Mouse (Mus musculus): ENCODE measurements at regions not wholly inside any gene's neighbourhood (a gene's known extent, or its start where the extent isn't known, plus 50 kb on each side); places are given as distances from the start of the nearest gene placed in this dataset.

DNA sequence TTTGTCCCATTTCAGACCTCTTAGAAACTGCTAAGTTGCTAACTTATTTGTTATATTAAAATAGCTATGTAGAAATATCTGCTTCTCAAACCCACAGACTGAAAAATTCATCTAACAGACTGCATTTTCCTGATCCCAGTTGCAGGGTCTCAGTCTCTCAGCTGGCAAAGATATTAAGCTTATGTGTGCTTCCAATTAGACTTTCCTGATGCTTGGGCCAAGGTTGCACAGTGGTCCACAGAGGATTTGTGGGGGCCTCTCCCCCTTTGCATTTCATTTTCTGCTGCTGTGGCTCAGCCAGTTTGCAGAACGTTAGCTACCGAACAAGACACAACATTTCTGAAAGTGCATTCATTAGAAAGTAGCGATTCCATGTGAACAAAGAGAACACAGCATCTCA, 457.4 kb downstream of the Plcl1 start:
- Histone ChIP-seq H3K27ac (replicated peaks) (no peak overlapping the region), H3K4me1 (no peaks in the 10 kb centered on the region), H3K27me3 (no peaks in the 10 kb centered on the region), H3K36me3 (no peaks in the 10 kb centered on the region), H3K9ac (replicated peaks) (no peak overlapping the region), H3K9me3 (no peaks in the 10 kb centered on the region), H3K4me3 (no peak overlapping the region), H3K4me2 (replicated peaks) (no peak overlapping the region)
- no peak for ATAC-seq (replicated peaks)
- 42% methylated on average over 3 of the region's 3 CpGs for WGBS

DNA sequence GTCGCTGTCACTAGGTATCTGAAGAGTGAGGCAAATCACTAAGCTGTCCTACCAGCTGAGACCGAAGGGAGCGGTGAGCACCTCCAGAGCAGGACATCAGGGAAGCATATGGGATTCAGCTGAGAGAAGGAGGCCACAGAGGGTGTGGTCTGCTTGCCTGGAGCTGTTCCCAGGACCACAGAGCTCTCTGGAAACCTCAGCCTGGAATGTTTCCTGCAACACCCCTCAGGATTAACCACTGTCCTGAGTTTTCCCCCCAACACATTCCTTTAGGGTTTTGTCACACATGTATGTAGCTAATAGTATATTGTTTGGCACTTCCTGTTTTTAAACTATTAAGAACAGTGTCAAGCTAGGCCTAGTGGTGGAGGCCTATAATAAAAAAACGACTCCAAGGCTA, 459.6 kb downstream of the Plcl1 start:
- H3K27me3 ChIP-seq, result no peaks in the 10 kb centered on the region
- ATAC-seq (replicated peaks), result no peak
- 77% methylated on average over 4 of the region's 4 CpGs for WGBS

DNA sequence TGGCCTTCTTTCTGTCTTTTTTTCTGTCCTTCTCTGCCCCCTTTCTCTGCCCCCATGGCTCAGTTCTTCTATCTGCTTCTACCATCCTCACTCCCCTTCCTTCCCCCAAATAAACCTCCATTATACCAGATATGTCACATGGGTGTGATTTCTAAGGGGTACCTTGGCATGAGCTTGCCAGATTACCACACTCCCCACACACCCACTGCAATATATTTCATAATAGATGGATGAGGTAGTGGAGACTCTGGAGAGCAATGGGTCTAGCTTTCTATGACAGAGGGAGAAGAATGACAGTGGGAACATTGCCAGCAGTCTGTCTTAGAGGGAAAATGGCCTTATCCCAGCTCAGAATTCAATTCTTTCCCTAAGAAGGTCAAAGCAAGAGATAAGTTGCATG, 461.0 kb downstream of the Plcl1 start:
- no peaks in the 10 kb centered on the region for H3K36me3 ChIP-seq
- no peak for ATAC-seq (replicated peaks)
- H3K27ac ChIP-seq (replicated peaks), result no peak overlapping the region
- H3K9me3 ChIP-seq, result no peaks in the 10 kb centered on the region
- no peak overlapping the region for H3K9ac ChIP-seq (replicated peaks)
- H3K4me1 ChIP-seq, result no peaks in the 10 kb centered on the region
- no peaks in the 10 kb centered on the region for H3K27me3 ChIP-seq
- no peak overlapping the region for H3K4me2 ChIP-seq (replicated peaks)
- no peak overlapping the region for H3K4me3 ChIP-seq

More for the DNA sequence above, 459.6 kb downstream of the Plcl1 start:
- Histone ChIP-seq H3K4me3 (no peak overlapping the region), H3K4me2 (replicated peaks) (no peak overlapping the region), H3K4me1 (no peaks in the 10 kb centered on the region), H3K9me3 (no peaks in the 10 kb centered on the region), H3K9ac (replicated peaks) (no peak overlapping the region), H3K27ac (replicated peaks) (no peak overlapping the region), H3K36me3 (no peaks in the 10 kb centered on the region)

DNA sequence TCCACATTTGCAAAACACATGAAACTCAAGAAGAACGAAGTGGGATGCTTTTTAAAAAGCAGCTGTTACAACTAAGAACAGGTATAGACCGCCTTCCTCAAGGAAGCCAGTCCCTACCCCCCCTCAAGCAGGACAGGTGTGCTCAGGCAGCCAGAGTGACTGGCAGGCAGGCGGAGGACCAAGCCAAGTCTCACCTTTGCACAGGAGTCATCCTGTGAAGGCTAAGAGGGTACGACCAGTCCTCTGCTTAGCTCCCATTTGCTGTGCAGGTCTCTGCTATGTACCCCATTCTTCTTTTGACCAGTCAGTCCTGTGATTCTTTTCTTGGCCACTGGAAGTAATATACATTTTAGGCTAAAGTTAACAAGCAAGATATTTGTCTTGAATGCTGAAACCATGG, 467.9 kb downstream of the Plcl1 start:
- 93% methylated on average over 4 of the region's 4 CpGs for WGBS
- Histone ChIP-seq H3K4me1 (no peaks in the 10 kb centered on the region), H3K4me2 (replicated peaks) (no peak overlapping the region), H3K9me3 (no peaks in the 10 kb centered on the region), H3K27me3 (no peaks in the 10 kb centered on the region), H3K27ac (replicated peaks) (no peak overlapping the region), H3K4me3 (no peak overlapping the region), H3K9ac (replicated peaks) (no peak overlapping the region), H3K36me3 (no peaks in the 10 kb centered on the region)
- peak; percentile 55; the same call in 1 of the 2 replicates for ATAC-seq (replicated peaks)

DNA sequence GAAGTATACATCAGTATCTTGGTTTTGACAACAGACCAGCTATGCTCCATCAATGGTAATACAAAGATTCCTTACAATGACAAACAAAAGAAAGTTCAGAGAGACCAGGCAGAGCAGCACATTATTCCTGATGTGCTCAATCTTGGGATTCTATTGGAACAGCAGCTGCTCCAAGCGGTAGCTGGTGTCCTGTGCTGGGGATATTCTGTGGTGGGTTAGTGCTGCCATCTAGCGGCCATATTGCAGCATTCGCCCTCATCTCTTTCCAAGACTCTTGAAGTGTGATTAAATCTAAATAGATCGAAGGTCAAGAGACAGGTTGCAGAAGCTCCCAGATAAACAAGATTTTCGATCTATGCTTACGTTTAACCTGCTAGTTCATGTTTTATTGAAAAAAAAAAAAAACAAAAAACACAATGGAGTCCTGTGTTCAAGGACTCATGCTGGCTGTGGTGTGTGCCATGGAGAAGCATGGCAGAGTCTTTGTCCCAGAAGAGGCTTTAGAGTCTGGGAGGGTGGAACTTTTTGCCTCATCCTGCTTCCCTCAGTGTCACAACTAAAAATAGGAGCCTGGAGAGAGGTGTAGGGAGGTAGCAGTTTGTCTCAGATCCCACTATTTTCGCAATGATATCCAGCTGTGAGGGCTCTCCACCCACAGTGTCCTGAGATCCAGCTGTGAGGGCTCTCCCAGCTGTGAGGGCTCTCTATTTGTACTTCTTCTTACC, 468.6 kb downstream of the Plcl1 start:
- no peaks in the 10 kb centered on the region for H3K9me3 ChIP-seq
- ATAC-seq (replicated peaks), result peak; percentile 90
- no peaks in the 10 kb centered on the region for H3K27me3 ChIP-seq
- no peak overlapping the region for H3K9ac ChIP-seq (replicated peaks)
- no peaks in the 10 kb centered on the region for H3K36me3 ChIP-seq
- WGBS, result 16% methylated on average over 7 of the region's 7 CpGs
- no peak overlapping the region for H3K4me2 ChIP-seq (replicated peaks)
- no peak overlapping the region for H3K4me3 ChIP-seq
- no peak overlapping the region for H3K27ac ChIP-seq (replicated peaks)
- no peaks in the 10 kb centered on the region for H3K4me1 ChIP-seq

DNA sequence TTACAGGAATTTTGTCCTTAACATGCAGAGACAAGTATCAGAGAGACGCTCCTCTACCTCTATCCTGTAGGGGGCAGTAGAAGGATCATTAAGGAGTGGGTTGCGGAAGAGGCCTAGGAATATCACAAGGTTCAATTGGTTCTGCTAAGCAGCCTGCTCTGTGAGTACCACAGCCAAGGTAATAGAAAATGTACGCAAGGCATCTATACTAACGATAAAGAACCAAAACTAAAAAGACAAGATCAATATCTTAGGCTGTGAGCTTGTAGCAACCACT, 469.1 kb downstream of the Plcl1 start:
- ATAC-seq (replicated peaks), result 0 out of 2 replicates have a peak, but pooled peaks have one; percentile 23
- Histone ChIP-seq H3K27ac (replicated peaks) (no peak overlapping the region), H3K36me3 (no peaks in the 10 kb centered on the region), H3K9me3 (no peaks in the 10 kb centered on the region; the same call in 1 of the 2 replicates), H3K4me3 (no peak overlapping the region), H3K4me2 (replicated peaks) (no peak overlapping the region), H3K9ac (replicated peaks) (no peak overlapping the region), H3K4me1 (no peaks in the 10 kb centered on the region), H3K27me3 (no peaks in the 10 kb centered on the region)
- 67% methylated on average over 4 of the region's 4 CpGs for WGBS

DNA sequence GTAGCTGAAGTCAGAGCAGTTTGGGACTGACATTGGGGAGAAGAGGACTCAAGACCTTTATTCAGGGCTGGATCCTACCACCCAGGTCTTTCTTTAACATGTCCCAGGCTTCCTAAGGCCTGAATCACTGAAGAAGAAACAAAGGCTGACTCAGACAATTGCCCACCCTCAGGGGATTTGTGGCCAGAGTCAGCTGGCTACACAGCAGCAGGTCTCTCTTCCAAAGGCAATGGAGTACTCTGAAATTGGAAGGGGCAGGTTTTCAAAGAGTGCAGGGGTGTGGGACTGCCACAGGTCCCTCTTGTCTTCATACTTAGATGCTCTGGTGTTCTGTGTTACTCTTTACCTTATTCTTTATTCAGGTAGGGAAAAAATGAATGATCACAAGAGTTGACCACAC, 478.9 kb downstream of the Plcl1 start:
- Histone ChIP-seq H3K4me3 (no peak overlapping the region), H3K27me3 (no peaks in the 10 kb centered on the region), H3K9me3 (no peaks in the 10 kb centered on the region; the same call in 1 of the 2 replicates), H3K36me3 (no peaks in the 10 kb centered on the region), H3K4me2 (replicated peaks) (no peak overlapping the region), H3K4me1 (peaks cover 30% of the 10 kb centered on the region), H3K9ac (replicated peaks) (no peak overlapping the region), H3K27ac (replicated peaks) (no peak overlapping the region)
- no peak for ATAC-seq (replicated peaks)

DNA sequence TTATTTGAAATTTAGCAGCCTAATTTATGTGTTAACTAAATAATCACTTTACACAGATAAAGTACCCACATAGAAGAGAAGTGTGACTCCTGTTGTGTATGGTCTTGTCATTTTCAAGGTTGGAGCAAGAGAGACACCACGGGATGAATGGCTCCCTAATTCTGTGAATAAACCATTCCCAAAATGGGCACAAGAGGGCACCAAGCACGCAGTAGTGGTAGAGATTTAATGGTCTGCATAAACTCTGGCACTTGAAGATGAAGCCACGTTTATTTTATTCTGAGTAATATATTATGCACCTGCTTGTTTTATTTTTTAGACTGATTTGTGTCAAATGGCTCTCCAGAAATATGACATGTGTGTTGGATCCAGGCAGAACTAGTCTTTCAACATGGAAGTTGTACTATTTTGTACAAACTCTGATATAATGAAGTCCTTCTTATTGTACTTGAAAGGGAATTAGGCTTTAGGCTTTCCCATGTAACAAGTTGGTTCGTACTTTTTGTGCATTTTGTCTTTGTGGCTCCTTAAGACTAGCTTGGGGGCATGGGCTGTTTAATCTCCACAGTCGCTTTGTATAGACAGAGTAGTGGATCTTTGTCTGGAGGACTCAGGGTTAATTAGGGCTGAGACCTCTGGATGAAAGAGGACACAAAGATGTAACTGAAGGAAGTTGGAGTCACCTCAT, 480.8 kb downstream of the Plcl1 start:
- Histone ChIP-seq H3K4me2 (replicated peaks) (no peak overlapping the region), H3K9me3 (no peaks in the 10 kb centered on the region), H3K27me3 (peaks cover 5% of the 10 kb centered on the region; the same call in 1 of the 2 replicates), H3K36me3 (no peaks in the 10 kb centered on the region), H3K9ac (replicated peaks) (no peak overlapping the region), H3K27ac (replicated peaks) (0 out of 2 replicates have a peak overlapping the region, but pooled peaks have one; percentile 82), H3K4me3 (no peak overlapping the region), H3K4me1 (peaks cover 35% of the 10 kb centered on the region)
- peak; percentile 66 for ATAC-seq (replicated peaks)
- 5% methylated on average over 5 of the region's 5 CpGs for WGBS

DNA sequence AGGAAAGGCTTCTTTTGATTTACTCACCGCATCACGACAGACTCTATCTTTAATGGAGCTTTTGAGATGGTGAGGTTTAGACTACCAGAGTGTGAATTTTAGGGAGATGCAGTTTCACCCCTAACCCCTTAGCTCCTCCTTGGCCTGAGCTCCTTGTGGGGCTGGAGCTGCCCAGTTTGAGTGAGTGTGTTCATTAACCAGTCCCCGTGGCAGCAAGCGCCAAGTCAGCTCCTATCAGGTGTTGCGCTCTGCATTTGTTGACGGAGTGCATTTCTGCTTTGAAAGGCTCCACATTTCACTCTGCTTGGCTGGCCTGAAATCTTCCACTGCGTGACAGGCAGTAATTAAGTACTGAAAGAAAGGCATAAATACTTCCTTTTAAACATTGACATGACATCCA, 481.7 kb downstream of the Plcl1 start:
- no peaks in the 10 kb centered on the region for H3K36me3 ChIP-seq
- no peaks in the 10 kb centered on the region for H3K9me3 ChIP-seq
- H3K27me3 ChIP-seq, result peaks cover 5% of the 10 kb centered on the region; the same call in 1 of the 2 replicates
- peaks cover 35% of the 10 kb centered on the region for H3K4me1 ChIP-seq
- no peak overlapping the region for H3K9ac ChIP-seq (replicated peaks)
- no peak overlapping the region for H3K4me2 ChIP-seq (replicated peaks)
- peak overlapping the region; percentile 82 for H3K27ac ChIP-seq (replicated peaks)
- no peak overlapping the region for H3K4me3 ChIP-seq
- 12% methylated on average over 7 of the region's 7 CpGs for WGBS
- ATAC-seq (replicated peaks), result peak; percentile 41; the same call in 1 of the 2 replicates

DNA sequence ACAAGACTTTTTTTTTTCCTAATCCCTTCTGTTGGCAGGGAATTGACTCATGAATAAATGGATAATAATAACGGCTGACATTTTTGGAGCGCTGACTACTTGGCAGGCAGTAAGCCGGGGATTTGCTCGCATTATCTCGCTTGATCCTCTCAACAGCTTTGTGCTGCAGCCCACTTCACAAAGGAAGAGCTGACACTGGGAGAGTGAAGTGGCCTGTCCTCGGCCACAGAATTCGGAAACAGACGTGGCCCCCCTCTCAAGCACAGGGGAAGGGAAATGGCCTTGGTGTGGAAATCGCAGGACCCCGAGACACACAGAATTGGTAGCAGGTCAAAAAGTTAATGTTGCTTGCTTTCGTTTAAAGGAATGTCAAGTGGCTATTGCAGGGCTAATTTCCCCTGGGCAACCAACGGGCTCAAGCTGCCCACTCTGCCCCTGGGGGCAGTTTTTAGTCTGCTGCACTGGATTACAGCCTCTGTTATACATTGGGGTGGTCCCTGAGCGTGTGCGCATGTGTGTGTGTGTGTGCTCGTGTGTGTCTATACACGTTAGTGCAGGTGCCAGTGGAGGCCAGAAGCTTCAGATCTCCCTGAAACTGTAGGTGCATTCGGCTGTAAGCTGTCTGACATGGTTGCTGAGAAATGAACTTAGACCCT, 483.1 kb downstream of the Plcl1 start:
- no peaks in the 10 kb centered on the region for H3K36me3 ChIP-seq
- peak overlapping the region; percentile 22 for H3K4me2 ChIP-seq (replicated peaks)
- H3K4me1 ChIP-seq, result peaks cover 35% of the 10 kb centered on the region
- peak; percentile 55 for ATAC-seq (replicated peaks)
- no peak overlapping the region for H3K4me3 ChIP-seq
- peaks cover 5% of the 10 kb centered on the region; the same call in 1 of the 2 replicates for H3K27me3 ChIP-seq
- peak overlapping the region; percentile 82 for H3K27ac ChIP-seq (replicated peaks)
- no peak overlapping the region; the same call in 1 of the 2 replicates for H3K9ac ChIP-seq (replicated peaks)
- H3K9me3 ChIP-seq, result no peaks in the 10 kb centered on the region
- WGBS, result 16% methylated on average over 17 of the region's 17 CpGs

DNA sequence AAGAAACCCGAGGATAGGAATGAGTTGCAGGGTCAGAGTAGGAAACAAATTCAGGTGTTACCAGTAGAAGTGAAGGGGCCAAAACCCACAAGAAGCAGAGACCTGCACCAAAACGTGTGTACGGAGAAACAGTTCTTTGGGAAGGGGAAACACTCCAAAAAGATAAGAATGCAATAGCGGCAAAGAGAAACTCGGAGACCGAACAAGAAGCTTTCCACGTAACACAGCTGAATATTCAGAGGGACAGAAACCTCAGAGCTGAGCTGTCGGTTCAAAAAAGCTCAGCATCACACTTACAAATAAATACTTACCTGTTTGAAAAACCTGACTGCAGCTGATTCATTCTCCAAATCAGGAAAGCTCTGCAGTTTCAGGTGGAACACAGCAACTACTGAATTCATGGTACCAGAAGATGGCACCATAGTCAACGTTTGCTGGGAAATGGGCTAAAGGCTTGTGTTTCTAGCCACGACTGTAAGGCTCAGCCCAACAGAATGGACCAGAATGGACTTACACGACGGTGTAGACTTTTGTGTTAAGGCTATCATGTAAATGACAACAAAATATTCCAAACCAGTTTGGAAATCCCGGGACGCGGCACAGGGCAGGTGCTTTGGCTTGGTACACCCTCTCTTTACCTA, 484.9 kb downstream of the Plcl1 start:
- H3K4me1 ChIP-seq, result peaks cover 35% of the 10 kb centered on the region
- peak overlapping the region; percentile 8; the same call in 1 of the 2 replicates for H3K27ac ChIP-seq (replicated peaks)
- 53% methylated on average over 15 of the region's 15 CpGs for WGBS
- peaks cover 5% of the 10 kb centered on the region; the same call in 1 of the 2 replicates for H3K27me3 ChIP-seq
- no peak for ATAC-seq (replicated peaks)
- no peaks in the 10 kb centered on the region for H3K36me3 ChIP-seq
- no peak overlapping the region for H3K4me2 ChIP-seq (replicated peaks)
- H3K9ac ChIP-seq (replicated peaks), result no peak overlapping the region
- H3K4me3 ChIP-seq, result no peak overlapping the region
- no peaks in the 10 kb centered on the region for H3K9me3 ChIP-seq

DNA sequence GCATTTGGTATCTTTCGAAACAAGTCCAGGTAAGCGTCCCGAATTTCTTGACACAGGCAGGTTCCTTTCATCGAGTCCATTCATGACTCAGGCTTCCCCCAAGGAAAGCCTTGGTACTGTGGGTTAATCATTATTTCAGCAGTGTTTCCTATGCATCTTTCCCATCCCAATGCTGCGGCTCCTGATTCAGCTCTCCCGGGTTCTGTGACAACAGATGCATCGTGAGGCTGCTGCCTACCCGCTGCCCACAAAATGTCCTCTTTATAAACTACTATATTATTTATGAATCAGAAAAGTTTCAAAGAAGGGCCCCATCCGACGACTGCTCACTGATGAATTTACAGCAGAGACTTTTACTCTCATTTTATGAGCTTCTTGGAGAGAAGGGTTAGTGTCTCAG, 486.2 kb downstream of the Plcl1 start:
- no peak overlapping the region for H3K9ac ChIP-seq (replicated peaks)
- H3K27me3 ChIP-seq, result peaks cover 5% of the 10 kb centered on the region; the same call in 1 of the 2 replicates
- H3K4me3 ChIP-seq, result no peak overlapping the region
- H3K4me1 ChIP-seq, result peaks cover 31% of the 10 kb centered on the region
- H3K9me3 ChIP-seq, result no peaks in the 10 kb centered on the region
- H3K4me2 ChIP-seq (replicated peaks), result no peak overlapping the region
- no peaks in the 10 kb centered on the region for H3K36me3 ChIP-seq
- H3K27ac ChIP-seq (replicated peaks), result no peak overlapping the region
- 76% methylated on average over 10 of the region's 10 CpGs for WGBS
- no peak for ATAC-seq (replicated peaks)

Measured in forebrain, embryonic 15.5 days (tissue).